Mouse (Mus musculus): ENCODE results near the gene Tbx1. TPM values are rescaled to one million over a fixed set of nuclear protein-coding genes. Genes with fewer than 3 reads are reported as not detected.
"Not testable (repeated sequence)": the region's sequence is repeated elsewhere in the genome, so short reads cannot be mapped to it uniquely, and the experiment has no call there.

The Tbx1 gene
- total RNA-seq, 2 experiments from 2014 or later: 1.3 to 1.5 TPM

- no peak for DNase-seq
Measured at GRCm38 (mm10) chr16:18547891-18548290, 42.6 kb downstream of the Tbx1 start.

GRCm38 (mm10) chr16:18543151-18543829 lies 47.2 kb downstream of the Tbx1 start:
- DNase-seq: peak; percentile 10 to 15

GRCm38 (mm10) chr16:18539281-18539680 lies 51.2 kb downstream of the Tbx1 start:
- no peak for DNase-seq

- DNase-seq: no peak
Measured at GRCm38 (mm10) chr16:18537407-18537990, 53.0 kb downstream of the Tbx1 start.

- DNase-seq: not testable (repeated sequence)
Measured at GRCm38 (mm10) chr16:18533061-18533460, 57.4 kb downstream of the Tbx1 start.

Other genes starting within 250 kb of the Tbx1 start
- gene Tango2, start 242.6 kb downstream of the Tbx1 start, total RNA-seq (2021): 100 to 1,000 TPM; 124 to 125 TPM
- gene Arvcf, start 242.5 kb downstream of the Tbx1 start, total RNA-seq (2021): 10 to 100 TPM; 36.2 to 37.7 TPM
- gene Txnrd2, start 164.3 kb downstream of the Tbx1 start, total RNA-seq (2021): 10 to 100 TPM; 19.6 to 21.7 TPM
- 10 to 100 TPM; 66.3 to 68.1 TPM for gene Comt, start 163.8 kb downstream of the Tbx1 start, total RNA-seq (2021)
- 1 to 10 TPM; 6.6 to 6.9 TPM for gene Gnb1l, start 92.0 kb downstream of the Tbx1 start, total RNA-seq (2021)
- 10 to 100 TPM; 10.0 to 11.5 TPM for gene Rtl10, start 91.8 kb downstream of the Tbx1 start, total RNA-seq (2021)
- gene Gp1bb, start 31.7 kb upstream of the Tbx1 start, total RNA-seq (2021): 1 to 10 TPM in 1 of 2 experiments, under 1 TPM in 1; 0.85 to 1.2 TPM
- gene Gm49601, start 35.8 kb upstream of the Tbx1 start, total RNA-seq (2021): 100 to 1,000 TPM; 172 to 185 TPM
- gene Sept5, start 39.3 kb upstream of the Tbx1 start, total RNA-seq (2021): 100 to 1,000 TPM; 548 to 589 TPM
- 10 to 100 TPM; 42.0 to 47.4 TPM for gene Cldn5, start 186.2 kb upstream of the Tbx1 start, total RNA-seq (2021)
- gene Ufd1, start 221.1 kb upstream of the Tbx1 start, total RNA-seq (2021): 100 to 1,000 TPM in 1 of 2 experiments, 10 to 100 TPM in 1; 99.9 to 104 TPM
- gene Cdc45, start 221.3 kb upstream of the Tbx1 start, total RNA-seq (2021): 1 to 10 TPM; 2.5 to 3.2 TPM
- gene 2510002D24Rik, start 245.9 kb upstream of the Tbx1 start, total RNA-seq (2021): 10 to 100 TPM; 24.4 to 27.5 TPM
- gene Gm28539, start 245.9 kb upstream of the Tbx1 start, total RNA-seq (2021): 10 to 100 TPM in 1 of 2 experiments, 1 to 10 TPM in 1; 5.4 to 12.2 TPM

Data from layer of hippocampus, postnatal 36 days (tissue).